Mouse (Mus musculus): ENCODE data around the gene Fcgrt. TPM values are rescaled to one million over a fixed set of nuclear protein-coding genes. Genes with fewer than 3 reads are reported as not detected.
A peak's percentile ranks its signal among the peaks of the same experiment; 100 is the strongest.

Gene Fcgrt
- polyA plus RNA-seq, 1 experiment, result 38.9 TPM

GRCm38 (mm10) chr7:45090251-45090977 lies 13.2 kb downstream of the Fcgrt start:
- peaks cover 20% of the 10 kb centered on the region for H3K4me1 ChIP-seq (replicated peaks; ENCODE audit: control insufficient read depth, insufficient read depth, low read length)
- 77% methylated on average over 13 of the region's 13 CpGs for WGBS
- H3K27me3 ChIP-seq (ENCODE audit: control insufficient read depth, insufficient read depth, low read length), result peaks cover 10% of the 10 kb centered on the region
- no peaks in the 10 kb centered on the region for H3K36me3 ChIP-seq (ENCODE audit: control insufficient read depth, insufficient read depth, low read length)
- no peak overlapping the region for H3K27ac ChIP-seq (ENCODE audit: control insufficient read depth, insufficient read depth, low read length)
- TF ChIP-seq POLR2A (IDR thresholded peaks at IDR 0.05; ENCODE audit: control insufficient read depth, extremely low read depth, insufficient read depth, low read length, poor library complexity) (no peak), CTCF (IDR thresholded peaks at IDR 0.05; ENCODE audit: borderline replicate concordance, control insufficient read depth, extremely low read depth, insufficient read depth, low read length, poor library complexity) (no peak)
- no peak overlapping the region for H3K4me3 ChIP-seq (ENCODE audit: control insufficient read depth, insufficient read depth, low read length)
- no peak for DNase-seq

GRCm38 (mm10) chr7:45088597-45088996 lies 15.1 kb downstream of the Fcgrt start:
- no peak for DNase-seq
- Histone ChIP-seq H3K27me3 (ENCODE audit: control insufficient read depth, insufficient read depth, low read length) (peaks cover 10% of the 10 kb centered on the region), H3K4me1 (replicated peaks; ENCODE audit: control insufficient read depth, insufficient read depth, low read length) (peaks cover 20% of the 10 kb centered on the region), H3K36me3 (ENCODE audit: control insufficient read depth, insufficient read depth, low read length) (no peaks in the 10 kb centered on the region), H3K27ac (ENCODE audit: control insufficient read depth, insufficient read depth, low read length) (no peak overlapping the region), H3K4me3 (ENCODE audit: control insufficient read depth, insufficient read depth, low read length) (no peak overlapping the region)
- no peak for TF ChIP-seq CTCF (IDR thresholded peaks at IDR 0.05; ENCODE audit: borderline replicate concordance, control insufficient read depth, extremely low read depth, insufficient read depth, low read length, poor library complexity)
- no peak for TF ChIP-seq POLR2A (IDR thresholded peaks at IDR 0.05; ENCODE audit: control insufficient read depth, extremely low read depth, insufficient read depth, low read length, poor library complexity)
- WGBS, result 96% methylated on average over 17 of the region's 17 CpGs

- no peak overlapping the region for H3K4me3 ChIP-seq (ENCODE audit: control insufficient read depth, insufficient read depth, low read length)
- WGBS, result 84% methylated on average over 4 of the region's 4 CpGs
- DNase-seq, result no peak
- no peak for TF ChIP-seq POLR2A (IDR thresholded peaks at IDR 0.05; ENCODE audit: control insufficient read depth, extremely low read depth, insufficient read depth, low read length, poor library complexity)
- TF ChIP-seq CTCF (IDR thresholded peaks at IDR 0.05; ENCODE audit: borderline replicate concordance, control insufficient read depth, extremely low read depth, insufficient read depth, low read length, poor library complexity), result 0 out of 2 replicates have a peak, but pooled peaks have one; percentile 20
- no peaks in the 10 kb centered on the region for H3K36me3 ChIP-seq (ENCODE audit: control insufficient read depth, insufficient read depth, low read length)
- no peak overlapping the region for H3K27ac ChIP-seq (ENCODE audit: control insufficient read depth, insufficient read depth, low read length)
- peaks cover 2% of the 10 kb centered on the region; the same call in 1 of the 2 replicates for H3K27me3 ChIP-seq (ENCODE audit: control insufficient read depth, insufficient read depth, low read length)
- H3K4me1 ChIP-seq (replicated peaks; ENCODE audit: control insufficient read depth, insufficient read depth, low read length), result peaks cover 26% of the 10 kb centered on the region
Measured at GRCm38 (mm10) chr7:45086084-45086483, 17.6 kb downstream of the Fcgrt start.

GRCm38 (mm10) chr7:45083300-45083890 lies 20.3 kb downstream of the Fcgrt start:
- 37% methylated on average over 22 of the region's 22 CpGs for WGBS
- peak; percentile 29 for DNase-seq
- Histone ChIP-seq H3K4me1 (replicated peaks; ENCODE audit: control insufficient read depth, insufficient read depth, low read length) (peaks cover 27% of the 10 kb centered on the region), H3K4me3 (ENCODE audit: control insufficient read depth, insufficient read depth, low read length) (peak overlapping the region; percentile 18), H3K27me3 (ENCODE audit: control insufficient read depth, insufficient read depth, low read length) (no peaks in the 10 kb centered on the region), H3K36me3 (ENCODE audit: control insufficient read depth, insufficient read depth, low read length) (no peaks in the 10 kb centered on the region), H3K27ac (ENCODE audit: control insufficient read depth, insufficient read depth, low read length) (peak overlapping the region; percentile 52)
- TF ChIP-seq POLR2A (IDR thresholded peaks at IDR 0.05; ENCODE audit: control insufficient read depth, extremely low read depth, insufficient read depth, low read length, poor library complexity), result no peak
- no peak for TF ChIP-seq CTCF (IDR thresholded peaks at IDR 0.05; ENCODE audit: borderline replicate concordance, control insufficient read depth, extremely low read depth, insufficient read depth, low read length, poor library complexity)

GRCm38 (mm10) chr7:45082401-45083299 lies 21.0 kb downstream of the Fcgrt start:
- Histone ChIP-seq H3K4me3 (ENCODE audit: control insufficient read depth, insufficient read depth, low read length) (peak overlapping the region; percentile 18), H3K4me1 (replicated peaks; ENCODE audit: control insufficient read depth, insufficient read depth, low read length) (peaks cover 27% of the 10 kb centered on the region), H3K27me3 (ENCODE audit: control insufficient read depth, insufficient read depth, low read length) (no peaks in the 10 kb centered on the region), H3K27ac (ENCODE audit: control insufficient read depth, insufficient read depth, low read length) (peak overlapping the region; percentile 52), H3K36me3 (ENCODE audit: control insufficient read depth, insufficient read depth, low read length) (no peaks in the 10 kb centered on the region)
- WGBS, result 5% methylated on average over 25 of the region's 25 CpGs
- peak; percentile 43 for DNase-seq
- no peak for TF ChIP-seq CTCF (IDR thresholded peaks at IDR 0.05; ENCODE audit: borderline replicate concordance, control insufficient read depth, extremely low read depth, insufficient read depth, low read length, poor library complexity)
- no peak for TF ChIP-seq POLR2A (IDR thresholded peaks at IDR 0.05; ENCODE audit: control insufficient read depth, extremely low read depth, insufficient read depth, low read length, poor library complexity)

- Histone ChIP-seq H3K27me3 (ENCODE audit: control insufficient read depth, insufficient read depth, low read length) (no peaks in the 10 kb centered on the region), H3K4me3 (ENCODE audit: control insufficient read depth, insufficient read depth, low read length) (no peak overlapping the region), H3K4me1 (replicated peaks; ENCODE audit: control insufficient read depth, insufficient read depth, low read length) (peaks cover 27% of the 10 kb centered on the region), H3K27ac (ENCODE audit: control insufficient read depth, insufficient read depth, low read length) (no peak overlapping the region), H3K36me3 (ENCODE audit: control insufficient read depth, insufficient read depth, low read length) (peaks cover 9% of the 10 kb centered on the region)
- no peak for DNase-seq
- 87% methylated on average over 5 of the region's 5 CpGs for WGBS
- TF ChIP-seq CTCF (IDR thresholded peaks at IDR 0.05; ENCODE audit: borderline replicate concordance, control insufficient read depth, extremely low read depth, insufficient read depth, low read length, poor library complexity) (no peak), POLR2A (IDR thresholded peaks at IDR 0.05; ENCODE audit: control insufficient read depth, extremely low read depth, insufficient read depth, low read length, poor library complexity) (no peak)
Measured at GRCm38 (mm10) chr7:45081016-45081415, 22.6 kb downstream of the Fcgrt start.

Measured in thymus, adult 2 months (tissue).